Mouse (Mus musculus): Measurements from ENCODE around the gene Ak1. TPM values are rescaled to one million over a fixed set of nuclear protein-coding genes. Genes with fewer than 3 reads are reported as not detected.

The Ak1 gene
- 100 to 1,000 TPM; 156 TPM for total RNA-seq (2021)

GRCm38 (mm10) chr2:32621517-32621859, at the start of gene Ak1:
TSS of gene Ak1 (plus strand) at chr2:32621758.
- intact Hi-C loops (cut with DNase I) = no loop called here
- DNase-seq (ENCODE audit: extremely low spot score in 1 of 2, low spot score in 2 of 2) = no peak

- peak in 1 of 2 experiments; percentile 41 for DNase-seq (ENCODE audit: extremely low spot score in 1 of 2, low spot score in 2 of 2)
- intact Hi-C loops (cut with DNase I) = no loop called here
These were observed 49.4 kb upstream of the Ak1 start for GRCm38 (mm10) chr2:32572196-32572595.

GRCm38 (mm10) chr2:32574497-32574896, 47.1 kb upstream of the Ak1 start, which contains the start of gene Pip5kl1:
TSS of gene Pip5kl1 (plus strand) at chr2:32574797.
- intact Hi-C loops (cut with DNase I) = no loop called here
- no peak for DNase-seq (ENCODE audit: extremely low spot score in 1 of 2, low spot score in 2 of 2)

GRCm38 (mm10) chr2:32574901-32575585, 46.5 kb upstream of the Ak1 start:
- intact Hi-C loops (cut with DNase I) = no loop called here
- peak; percentile 59 to 78 for DNase-seq (ENCODE audit: extremely low spot score in 1 of 2, low spot score in 2 of 2)

GRCm38 (mm10) chr2:32575586-32576160, 45.9 kb upstream of the Ak1 start, which contains the start of gene 9430097D07Rik:
TSS of gene 9430097D07Rik (minus strand) at chr2:32575684.
- DNase-seq (ENCODE audit: extremely low spot score in 1 of 2, low spot score in 2 of 2) = peak; percentile 64 to 76
- intact Hi-C loops (cut with DNase I) = no loop called here

GRCm38 (mm10) chr2:32576532-32576931, 45.0 kb upstream of the Ak1 start:
- intact Hi-C loops (cut with DNase I) = no loop called here
- DNase-seq (ENCODE audit: extremely low spot score in 1 of 2, low spot score in 2 of 2) = peak in 1 of 2 experiments; percentile 28

GRCm38 (mm10) chr2:32578146-32579046, 43.2 kb upstream of the Ak1 start:
- intact Hi-C loops (cut with DNase I) = no loop called here

GRCm38 (mm10) chr2:32581450-32582095, 40.0 kb upstream of the Ak1 start:
- intact Hi-C loops (cut with DNase I) = loop anchor here (5.0 kb wide), 1 partner anchor 36 kb away; no protein-coding TSS in a partner anchor
- DNase-seq (ENCODE audit: extremely low spot score in 1 of 2, low spot score in 2 of 2) = peak; percentile 43 to 74

More at GRCm38 (mm10) chr2:32578146-32579046, 43.2 kb upstream of the Ak1 start:
- DNase-seq (ENCODE audit: extremely low spot score in 1 of 2, low spot score in 2 of 2) = peak in 1 of 2 experiments; percentile 76

- intact Hi-C loops (cut with DNase I) = loop anchor here (5.0 kb wide), 1 partner anchor 34 kb away; no protein-coding TSS in a partner anchor
- peak; percentile 78 to 87 for DNase-seq (ENCODE audit: extremely low spot score in 1 of 2, low spot score in 2 of 2)
These were observed 38.4 kb upstream of the Ak1 start for GRCm38 (mm10) chr2:32582830-32583799.

GRCm38 (mm10) chr2:32585149-32585714, 36.3 kb upstream of the Ak1 start:
- no peak for DNase-seq (ENCODE audit: extremely low spot score in 1 of 2, low spot score in 2 of 2)
- intact Hi-C loops (cut with DNase I) = no loop called here

- intact Hi-C loops (cut with DNase I) = no loop called here
These were observed 34.6 kb upstream of the Ak1 start, which contains the start of gene St6galnac4 for GRCm38 (mm10) chr2:32586871-32587351. TSS of gene St6galnac4 (plus strand) at chr2:32587095.

GRCm38 (mm10) chr2:32587731-32588321, 33.7 kb upstream of the Ak1 start:
- DNase-seq (ENCODE audit: extremely low spot score in 1 of 2, low spot score in 2 of 2) = peak in 1 of 2 experiments; percentile 54
- intact Hi-C loops (cut with DNase I) = no loop called here

More at GRCm38 (mm10) chr2:32586871-32587351, 34.6 kb upstream of the Ak1 start, which contains the start of gene St6galnac4:
- DNase-seq (ENCODE audit: extremely low spot score in 1 of 2, low spot score in 2 of 2) = peak; percentile 87 to 97

GRCm38 (mm10) chr2:32589213-32589795, 32.3 kb upstream of the Ak1 start:
- DNase-seq (ENCODE audit: extremely low spot score in 1 of 2, low spot score in 2 of 2) = peak in 1 of 2 experiments; percentile 61
- intact Hi-C loops (cut with DNase I) = no loop called here

GRCm38 (mm10) chr2:32590224-32590623, 31.3 kb upstream of the Ak1 start:
- intact Hi-C loops (cut with DNase I) = no loop called here
- DNase-seq (ENCODE audit: extremely low spot score in 1 of 2, low spot score in 2 of 2) = peak in 1 of 2 experiments; percentile 36

- DNase-seq (ENCODE audit: extremely low spot score in 1 of 2, low spot score in 2 of 2) = no peak
- intact Hi-C loops (cut with DNase I) = no loop called here
These were observed 30.3 kb upstream of the Ak1 start for GRCm38 (mm10) chr2:32591249-32591648.

GRCm38 (mm10) chr2:32596725-32597124, 24.8 kb upstream of the Ak1 start:
- intact Hi-C loops (cut with DNase I) = no loop called here
- no peak for DNase-seq (ENCODE audit: extremely low spot score in 1 of 2, low spot score in 2 of 2)

Data from left cerebral cortex, postnatal 10 days (tissue).